Mouse (Mus musculus): ENCODE results near the gene Creb3l2. TPM values are rescaled to one million over a fixed set of nuclear protein-coding genes. Genes with fewer than 3 reads are reported as not detected.

Gene Creb3l2
- 28.7 and 29.6 TPM in 2 replicates for polyA plus RNA-seq (2014; fragmentation: Nextera tagmentation; extraction: Ambion mirVana)

- H3K36me3 ChIP-seq (ENCODE audit: control insufficient read depth, insufficient read depth, low read length), result peaks cover under 1% of the 10 kb centered on the region; the same call in 1 of the 2 replicates
- no peaks in the 10 kb centered on the region for H3K9me3 ChIP-seq (ENCODE audit: control insufficient read depth, low read depth, low read length)
- peak; percentile 99 for ATAC-seq (ENCODE audit: insufficient number of reproducible peaks, insufficient read depth, low FRiP score, low read depth)
- H3K4me2 ChIP-seq (replicated peaks; ENCODE audit: low read depth, low read length), result peak within 1 kb of the TSS; percentile 76
- peak within 1 kb of the TSS; percentile 78 for H3K9ac ChIP-seq (replicated peaks; ENCODE audit: low read depth, low read length)
- peaks cover 27% of the 10 kb centered on the region for H3K4me1 ChIP-seq (ENCODE audit: control insufficient read depth, insufficient read depth, low read length)
- WGBS, result under 1% methylated on average over 33 of the region's 33 CpGs
- H3K27ac ChIP-seq (ENCODE audit: low read length), result peak within 1 kb of the TSS; percentile 82
- H3K4me3 ChIP-seq (ENCODE audit: low read depth, low read length), result peak within 1 kb of the TSS; percentile 60
- H3K27me3 ChIP-seq (ENCODE audit: control insufficient read depth, insufficient read depth, low read length), result no peaks in the 10 kb centered on the region
Observed at GRCm38 (mm10) chr6:37442041-37442667, at the start of gene Creb3l2. TSS of gene Creb3l2 (minus strand) at chr6:37442146.

GRCm38 (mm10) chr6:37486502-37486901 lies 44.6 kb upstream of the Creb3l2 start:
- no peak overlapping the region for H3K4me3 ChIP-seq (ENCODE audit: low read depth, low read length)
- H3K27ac ChIP-seq (ENCODE audit: low read length), result no peak overlapping the region
- no peaks in the 10 kb centered on the region for H3K4me1 ChIP-seq (ENCODE audit: control insufficient read depth, insufficient read depth, low read length)
- WGBS, result 73% methylated on average over 4 of the region's 4 CpGs
- H3K9ac ChIP-seq (replicated peaks; ENCODE audit: low read depth, low read length), result no peak overlapping the region
- no peaks in the 10 kb centered on the region for H3K27me3 ChIP-seq (ENCODE audit: control insufficient read depth, insufficient read depth, low read length)
- H3K9me3 ChIP-seq (ENCODE audit: control insufficient read depth, low read depth, low read length), result no peaks in the 10 kb centered on the region
- no peak overlapping the region for H3K4me2 ChIP-seq (replicated peaks; ENCODE audit: low read depth, low read length)
- ATAC-seq (ENCODE audit: insufficient number of reproducible peaks, insufficient read depth, low FRiP score, low read depth), result no peak
- H3K36me3 ChIP-seq (ENCODE audit: control insufficient read depth, insufficient read depth, low read length), result no peaks in the 10 kb centered on the region

- Histone ChIP-seq H3K9me3 (ENCODE audit: control insufficient read depth, low read depth, low read length) (no peaks in the 10 kb centered on the region), H3K36me3 (ENCODE audit: control insufficient read depth, insufficient read depth, low read length) (no peaks in the 10 kb centered on the region), H3K9ac (replicated peaks; ENCODE audit: low read depth, low read length) (no peak overlapping the region), H3K4me1 (ENCODE audit: control insufficient read depth, insufficient read depth, low read length) (no peaks in the 10 kb centered on the region), H3K4me2 (replicated peaks; ENCODE audit: low read depth, low read length) (no peak overlapping the region), H3K27ac (ENCODE audit: low read length) (no peak overlapping the region), H3K27me3 (ENCODE audit: control insufficient read depth, insufficient read depth, low read length) (no peaks in the 10 kb centered on the region), H3K4me3 (ENCODE audit: low read depth, low read length) (no peak overlapping the region)
- no peak for ATAC-seq (ENCODE audit: insufficient number of reproducible peaks, insufficient read depth, low FRiP score, low read depth)
- 61% methylated on average over 1 of the region's 1 CpGs for WGBS
Observed at GRCm38 (mm10) chr6:37484588-37485070, 42.7 kb upstream of the Creb3l2 start.

- Histone ChIP-seq H3K4me1 (ENCODE audit: control insufficient read depth, insufficient read depth, low read length) (no peaks in the 10 kb centered on the region), H3K9me3 (ENCODE audit: control insufficient read depth, low read depth, low read length) (no peaks in the 10 kb centered on the region), H3K4me3 (ENCODE audit: low read depth, low read length) (no peak overlapping the region), H3K27ac (ENCODE audit: low read length) (no peak overlapping the region), H3K4me2 (replicated peaks; ENCODE audit: low read depth, low read length) (no peak overlapping the region), H3K9ac (replicated peaks; ENCODE audit: low read depth, low read length) (no peak overlapping the region), H3K36me3 (ENCODE audit: control insufficient read depth, insufficient read depth, low read length) (no peaks in the 10 kb centered on the region), H3K27me3 (ENCODE audit: control insufficient read depth, insufficient read depth, low read length) (no peaks in the 10 kb centered on the region)
- WGBS, result 35% methylated on average over 5 of the region's 5 CpGs
- ATAC-seq (ENCODE audit: insufficient number of reproducible peaks, insufficient read depth, low FRiP score, low read depth), result no peak
Observed at GRCm38 (mm10) chr6:37483262-37483661, 41.3 kb upstream of the Creb3l2 start.

GRCm38 (mm10) chr6:37481147-37481546 lies 39.2 kb upstream of the Creb3l2 start:
- Histone ChIP-seq H3K27me3 (ENCODE audit: control insufficient read depth, insufficient read depth, low read length) (no peaks in the 10 kb centered on the region), H3K4me2 (replicated peaks; ENCODE audit: low read depth, low read length) (no peak overlapping the region), H3K36me3 (ENCODE audit: control insufficient read depth, insufficient read depth, low read length) (no peaks in the 10 kb centered on the region), H3K4me1 (ENCODE audit: control insufficient read depth, insufficient read depth, low read length) (no peaks in the 10 kb centered on the region), H3K27ac (ENCODE audit: low read length) (no peak overlapping the region), H3K9me3 (ENCODE audit: control insufficient read depth, low read depth, low read length) (no peaks in the 10 kb centered on the region), H3K4me3 (ENCODE audit: low read depth, low read length) (no peak overlapping the region), H3K9ac (replicated peaks; ENCODE audit: low read depth, low read length) (no peak overlapping the region)
- ATAC-seq (ENCODE audit: insufficient number of reproducible peaks, insufficient read depth, low FRiP score, low read depth), result no peak
- WGBS, result 80% methylated on average over 3 of the region's 3 CpGs

GRCm38 (mm10) chr6:37480008-37480407 lies 38.1 kb upstream of the Creb3l2 start:
- Histone ChIP-seq H3K27me3 (ENCODE audit: control insufficient read depth, insufficient read depth, low read length) (no peaks in the 10 kb centered on the region), H3K36me3 (ENCODE audit: control insufficient read depth, insufficient read depth, low read length) (no peaks in the 10 kb centered on the region), H3K9ac (replicated peaks; ENCODE audit: low read depth, low read length) (no peak overlapping the region), H3K9me3 (ENCODE audit: control insufficient read depth, low read depth, low read length) (no peaks in the 10 kb centered on the region), H3K4me3 (ENCODE audit: low read depth, low read length) (no peak overlapping the region), H3K4me2 (replicated peaks; ENCODE audit: low read depth, low read length) (no peak overlapping the region), H3K4me1 (ENCODE audit: control insufficient read depth, insufficient read depth, low read length) (no peaks in the 10 kb centered on the region), H3K27ac (ENCODE audit: low read length) (no peak overlapping the region)
- ATAC-seq (ENCODE audit: insufficient number of reproducible peaks, insufficient read depth, low FRiP score, low read depth), result no peak

GRCm38 (mm10) chr6:37478481-37478880 lies 36.5 kb upstream of the Creb3l2 start:
- WGBS, result 91% methylated on average over 2 of the region's 2 CpGs
- H3K4me2 ChIP-seq (replicated peaks; ENCODE audit: low read depth, low read length), result no peak overlapping the region
- H3K36me3 ChIP-seq (ENCODE audit: control insufficient read depth, insufficient read depth, low read length), result no peaks in the 10 kb centered on the region
- H3K9me3 ChIP-seq (ENCODE audit: control insufficient read depth, low read depth, low read length), result peaks cover under 1% of the 10 kb centered on the region; the same call in 1 of the 2 replicates
- no peak overlapping the region for H3K27ac ChIP-seq (ENCODE audit: low read length)
- no peak for ATAC-seq (ENCODE audit: insufficient number of reproducible peaks, insufficient read depth, low FRiP score, low read depth)
- no peak overlapping the region for H3K9ac ChIP-seq (replicated peaks; ENCODE audit: low read depth, low read length)
- no peaks in the 10 kb centered on the region for H3K4me1 ChIP-seq (ENCODE audit: control insufficient read depth, insufficient read depth, low read length)
- no peak overlapping the region for H3K4me3 ChIP-seq (ENCODE audit: low read depth, low read length)
- no peaks in the 10 kb centered on the region for H3K27me3 ChIP-seq (ENCODE audit: control insufficient read depth, insufficient read depth, low read length)

- Histone ChIP-seq H3K27ac (ENCODE audit: low read length) (no peak overlapping the region), H3K4me2 (replicated peaks; ENCODE audit: low read depth, low read length) (no peak overlapping the region), H3K4me3 (ENCODE audit: low read depth, low read length) (no peak overlapping the region), H3K4me1 (ENCODE audit: control insufficient read depth, insufficient read depth, low read length) (no peaks in the 10 kb centered on the region), H3K27me3 (ENCODE audit: control insufficient read depth, insufficient read depth, low read length) (no peaks in the 10 kb centered on the region), H3K9me3 (ENCODE audit: control insufficient read depth, low read depth, low read length) (peaks cover 5% of the 10 kb centered on the region; the same call in 1 of the 2 replicates), H3K36me3 (ENCODE audit: control insufficient read depth, insufficient read depth, low read length) (no peaks in the 10 kb centered on the region), H3K9ac (replicated peaks; ENCODE audit: low read depth, low read length) (no peak overlapping the region)
- WGBS, result 89% methylated on average over 4 of the region's 4 CpGs
- ATAC-seq (ENCODE audit: insufficient number of reproducible peaks, insufficient read depth, low FRiP score, low read depth), result no peak
Observed at GRCm38 (mm10) chr6:37473674-37474342, 31.9 kb upstream of the Creb3l2 start.

Measured in stomach, embryonic 14.5 days (tissue).